Mouse (Mus musculus) gastrocnemius, adult 2 months (tissue): ENCODE measurements around the gene Fhad1. TPM values are rescaled to one million over a fixed set of nuclear protein-coding genes. Genes with fewer than 3 reads are reported as not detected.
A peak's percentile ranks its signal among the peaks of the same experiment; 100 is the strongest.

Experiments
- DNase-seq: peaks from one replicate; pipeline ENCODE4 v3.0.0; 2022
- H3K27ac ChIP-seq: fragments of 200-600 bp; 2 replicates; pipeline ENCODE4 v1.8.1; 2022; ENCODE audit warnings: mild to moderate bottlenecking
- H3K4me3 ChIP-seq: fragments of 200-600 bp; 2 replicates; pipeline ENCODE4 v1.8.1; 2022; ENCODE audit warnings: mild to moderate bottlenecking, moderate library complexity
- CTCF ChIP-seq: fragments of 200-600 bp; IDR thresholded peaks from 2 replicates; pipeline ENCODE4 v1.8.1; 2022; ENCODE audit warnings: antibody characterized with exemption, mild to moderate bottlenecking, moderate library complexity
- intact Hi-C: fragments of 180-260 bp; cut with DNase I; formaldehyde crosslinking; loops from one replicate; pipeline ENCODE4 v1.15.1; 2025
- total RNA-seq, 2 experiments: library from RNA; stranded (reverse); gene quantifications; 2 replicates each; pipeline ENCODE4 v1.2.3; 2021

Fhad1 gene
- total RNA-seq, 2 experiments from 2014 or later = not detected

DNA sequence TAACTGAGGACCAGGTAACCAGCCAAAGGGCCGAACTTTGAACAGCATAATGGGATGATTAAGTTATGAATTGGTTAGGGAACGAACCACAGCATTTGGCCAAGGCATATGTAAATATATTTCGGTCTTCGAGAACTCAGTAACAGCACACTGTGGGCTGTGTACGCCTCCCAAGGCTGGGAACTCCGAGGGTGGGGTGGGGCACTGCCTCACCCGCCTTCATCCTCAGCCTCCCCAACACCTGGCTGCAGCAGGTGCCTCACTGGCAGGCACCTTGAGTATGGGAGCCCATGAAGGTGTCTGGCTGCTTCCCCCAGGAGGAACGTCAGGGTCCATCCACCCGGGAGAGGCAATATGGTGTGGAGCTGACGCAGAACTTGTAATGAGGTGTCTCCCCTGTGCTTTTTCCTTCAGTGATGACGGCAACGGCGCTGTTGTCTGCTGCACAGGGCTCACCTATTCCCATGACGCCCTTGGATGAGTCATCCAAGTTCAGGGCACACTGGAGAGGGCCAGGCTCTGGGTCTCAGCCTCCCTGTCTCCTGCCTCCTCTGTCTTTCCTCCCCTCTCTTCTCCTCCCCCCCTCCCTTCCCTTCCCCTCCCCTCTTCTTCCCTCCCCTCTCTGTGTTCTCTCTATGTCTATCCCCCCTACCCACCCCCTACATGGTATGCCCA is 22.2 kb downstream of the Fhad1 start:
- DNase-seq = no peak
- intact Hi-C loops = no loop called here
- no peak for TF ChIP-seq CTCF
- no peak overlapping the region for H3K27ac ChIP-seq
- H3K4me3 ChIP-seq = no peak overlapping the region

DNA sequence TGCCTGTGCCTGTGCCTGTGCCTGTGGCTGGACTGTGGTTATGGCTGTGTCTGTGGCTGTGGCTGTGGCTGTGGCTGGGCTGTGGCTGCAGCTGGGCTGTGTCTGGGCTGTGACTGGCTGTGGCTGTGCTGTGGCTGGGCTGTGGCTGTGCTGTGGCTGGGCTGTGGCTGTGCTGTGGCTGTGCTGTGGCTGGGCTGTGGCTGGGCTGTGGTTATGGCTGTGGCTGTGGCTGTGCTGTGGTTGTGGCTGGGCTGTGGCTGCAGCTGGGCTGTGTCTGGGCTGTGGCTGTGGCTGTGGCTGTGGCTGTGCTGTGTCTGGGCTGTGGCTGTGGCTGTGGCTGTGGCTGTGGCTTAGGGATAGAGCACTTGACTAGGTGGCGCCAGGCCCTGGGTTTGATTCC is 26.7 kb downstream of the Fhad1 start:
- H3K27ac ChIP-seq = no peak overlapping the region
- intact Hi-C loops = no loop called here
- no peak for DNase-seq
- TF ChIP-seq CTCF = no peak
- no peak overlapping the region for H3K4me3 ChIP-seq

DNA sequence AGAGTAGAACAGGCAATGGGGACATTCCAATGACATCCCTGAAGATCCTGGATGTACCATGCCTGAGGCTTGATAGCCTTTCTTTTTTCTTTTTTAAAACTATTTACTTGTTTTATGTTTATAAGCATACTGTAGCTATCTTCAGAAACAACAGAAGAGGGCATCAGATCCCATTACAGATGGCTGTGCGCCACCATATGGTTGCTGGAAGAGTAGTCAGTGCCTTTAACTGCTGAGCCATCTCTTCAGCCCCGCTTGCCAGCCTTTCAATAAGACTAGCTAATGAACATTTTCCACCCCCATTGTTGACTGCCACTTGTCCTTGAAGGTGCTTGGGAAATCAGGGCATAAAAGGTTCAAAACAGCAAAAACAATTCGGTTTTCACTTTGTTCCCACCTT is 31.2 kb downstream of the Fhad1 start:
- H3K27ac ChIP-seq = no peak overlapping the region
- H3K4me3 ChIP-seq = no peak overlapping the region
- TF ChIP-seq CTCF = no peak
- intact Hi-C loops = no loop called here
- no peak for DNase-seq

DNA sequence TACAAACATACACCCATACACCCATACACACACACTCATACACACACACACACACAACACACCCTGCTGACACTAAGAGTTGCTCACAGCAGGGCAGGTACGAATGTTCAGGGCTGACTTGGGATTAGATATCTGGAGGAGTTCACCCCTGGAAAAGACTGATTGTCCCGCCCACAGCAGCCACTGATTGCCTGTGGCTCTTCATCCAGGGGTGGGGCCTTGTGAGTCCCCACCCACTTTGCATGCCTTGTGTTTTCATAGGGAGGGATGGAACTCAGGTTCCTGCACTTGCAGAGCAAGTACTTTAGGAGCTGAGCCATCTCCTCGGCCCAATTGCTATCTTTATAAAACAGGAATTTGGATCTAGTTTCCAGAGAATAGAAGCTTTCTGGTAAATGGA is 33.4 kb downstream of the Fhad1 start:
- DNase-seq = no peak
- H3K27ac ChIP-seq = no peak overlapping the region
- H3K4me3 ChIP-seq = no peak overlapping the region
- intact Hi-C loops = no loop called here
- TF ChIP-seq CTCF = no peak

DNA sequence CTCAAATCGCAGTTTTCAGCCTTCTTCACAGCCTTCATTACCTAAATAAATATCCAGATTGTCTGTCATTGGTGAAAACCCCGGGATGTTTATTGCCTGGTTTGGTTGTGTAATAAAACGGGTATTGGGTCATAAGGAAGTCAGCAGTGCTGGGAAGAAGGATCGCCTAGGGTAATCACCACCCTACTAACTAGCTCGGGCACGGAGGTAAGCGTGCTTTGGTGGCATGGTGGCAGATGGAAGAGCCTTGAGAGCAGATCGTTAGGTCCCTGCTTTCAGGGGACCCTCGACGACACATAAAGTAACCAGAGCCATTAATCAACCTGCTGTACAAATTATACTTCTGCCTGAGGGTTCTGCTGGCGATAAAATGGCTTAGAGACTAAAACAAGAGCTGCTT is 36.3 kb downstream of the Fhad1 start:
- DNase-seq = no peak
- Histone ChIP-seq H3K27ac (no peak overlapping the region), H3K4me3 (no peak overlapping the region)
- TF ChIP-seq CTCF = no peak
- intact Hi-C loops = no loop called here

DNA sequence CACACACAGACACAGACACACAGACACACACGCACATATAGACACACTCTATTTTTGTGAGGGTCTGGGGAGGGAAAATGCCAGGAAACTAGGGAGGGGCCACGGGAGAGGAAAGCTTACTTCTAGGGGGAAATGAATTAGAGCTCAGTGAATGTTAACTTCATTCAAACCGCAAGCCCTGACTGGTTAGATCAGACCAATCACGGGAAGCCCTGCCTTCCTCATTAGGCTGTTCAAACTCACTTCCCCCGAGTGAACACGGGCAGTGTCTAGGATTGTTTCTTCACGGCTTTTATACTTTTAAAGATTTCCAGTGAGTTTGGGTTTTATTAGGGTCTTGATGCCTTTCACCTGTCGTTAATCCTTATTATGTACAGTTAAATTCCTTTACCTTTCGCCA is 37.5 kb downstream of the Fhad1 start:
- no peak for TF ChIP-seq CTCF
- intact Hi-C loops = no loop called here
- Histone ChIP-seq H3K27ac (no peak overlapping the region), H3K4me3 (no peak overlapping the region)
- peak; percentile 2 for DNase-seq

DNA sequence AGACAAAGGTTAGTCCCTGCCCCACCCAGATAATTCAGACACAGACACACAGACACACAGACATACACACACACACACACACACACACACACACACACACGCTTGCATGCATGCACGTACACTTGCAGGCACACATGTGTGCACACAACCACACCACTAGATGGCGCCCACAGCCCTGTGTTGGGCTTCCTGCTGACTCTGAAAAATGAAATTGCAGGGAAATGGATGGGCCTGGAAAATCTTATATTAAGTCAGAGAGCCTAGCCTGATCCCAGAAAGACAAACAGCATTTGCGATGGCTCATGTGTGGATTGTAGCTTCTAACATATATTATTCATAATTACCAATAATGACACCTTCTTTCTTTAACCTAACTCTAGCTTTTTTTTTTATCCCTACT is 38.7 kb downstream of the Fhad1 start:
- peak; percentile 60 for TF ChIP-seq CTCF
- DNase-seq = peak; percentile 39
- no peak overlapping the region for H3K27ac ChIP-seq
- intact Hi-C loops = no loop called here
- no peak overlapping the region for H3K4me3 ChIP-seq

DNA sequence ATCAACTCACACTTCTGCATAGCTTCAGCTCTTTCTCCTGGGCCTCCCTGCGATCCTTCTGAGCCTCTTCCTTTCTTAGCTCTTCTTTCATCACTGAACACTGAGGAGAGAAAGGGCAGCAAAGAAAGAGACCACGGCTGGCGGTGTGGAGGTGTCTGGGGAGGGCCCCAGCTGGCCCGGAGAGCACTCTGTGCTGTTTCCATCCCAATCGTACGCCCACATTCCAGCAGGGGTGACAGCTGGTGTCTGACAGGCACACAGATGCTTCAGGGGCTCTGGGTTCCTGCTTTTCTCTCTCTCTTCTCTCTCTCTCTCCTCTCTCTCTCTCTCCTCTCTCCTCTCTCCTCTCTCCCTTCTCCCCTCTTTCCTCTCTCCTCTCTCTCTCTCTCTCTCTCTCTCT is 50.3 kb downstream of the Fhad1 start:
- H3K4me3 ChIP-seq = no peak overlapping the region
- TF ChIP-seq CTCF = no peak
- H3K27ac ChIP-seq = no peak overlapping the region
- no peak for DNase-seq
- intact Hi-C loops = no loop called here

DNA sequence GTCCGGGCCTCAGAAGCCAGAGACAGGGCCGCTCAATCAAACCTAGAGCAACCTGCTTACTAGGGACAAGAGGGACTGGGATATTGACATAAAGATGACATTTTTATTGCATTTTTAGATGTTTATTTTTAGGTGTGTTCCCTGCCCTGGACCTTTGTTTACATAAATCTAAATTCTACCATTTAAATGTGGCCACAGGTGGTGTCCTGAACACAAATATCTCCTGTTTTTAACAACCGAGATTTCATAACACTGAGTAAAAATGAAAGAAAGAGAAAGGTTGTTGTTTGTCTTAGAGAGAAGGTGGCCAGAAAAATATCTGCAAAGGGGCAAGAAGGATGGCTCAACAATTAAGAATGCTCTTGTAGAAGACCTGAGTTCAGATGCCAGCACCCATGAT is 51.0 kb downstream of the Fhad1 start:
- H3K4me3 ChIP-seq = no peak overlapping the region
- DNase-seq = no peak
- no peak for TF ChIP-seq CTCF
- intact Hi-C loops = no loop called here
- no peak overlapping the region for H3K27ac ChIP-seq

DNA sequence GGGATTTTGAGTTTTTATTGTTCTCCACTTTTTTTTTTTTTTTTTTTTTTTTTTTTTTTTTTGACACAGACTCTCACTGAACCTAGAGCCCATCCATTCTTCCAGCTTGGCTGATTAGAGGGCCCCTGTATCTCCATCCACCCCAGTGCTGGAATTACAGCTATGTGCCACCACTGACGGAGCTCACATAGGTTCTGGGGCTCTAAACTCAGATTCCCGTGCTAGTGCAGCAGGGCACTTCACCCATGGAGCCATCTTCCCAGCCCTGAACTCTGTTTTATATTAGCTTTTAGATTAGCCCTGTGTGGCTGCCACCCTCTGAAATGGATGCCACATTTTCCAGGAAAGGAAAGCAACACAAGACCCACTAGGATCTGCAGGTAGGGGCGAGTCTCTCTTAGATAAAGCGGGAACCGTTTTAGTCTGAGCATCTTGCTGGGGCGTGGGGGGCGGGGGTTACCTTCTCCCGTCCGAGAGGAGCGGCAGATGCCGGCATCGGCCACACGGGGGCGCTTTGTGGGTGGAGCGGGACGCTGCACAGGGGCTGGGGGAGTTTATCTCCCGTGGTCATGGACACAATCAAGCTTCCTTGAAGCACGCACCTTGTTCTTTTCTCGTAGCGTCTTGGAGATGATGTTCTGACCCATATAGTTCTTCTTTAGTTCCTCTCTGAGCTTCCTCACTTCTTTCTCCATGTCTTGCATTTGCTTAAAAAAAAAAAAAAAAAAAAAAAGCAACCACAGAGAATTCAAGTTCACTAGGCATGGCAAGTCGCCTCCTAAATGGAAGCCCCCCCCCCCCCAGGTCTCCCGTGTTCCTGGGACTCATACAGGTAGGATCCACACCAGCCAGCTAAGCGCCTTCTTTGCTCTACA is 51.8 kb downstream of the Fhad1 start:
- intact Hi-C loops = no loop called here
- Histone ChIP-seq H3K27ac (no peak overlapping the region), H3K4me3 (no peak overlapping the region)
- peak; percentile 80 for TF ChIP-seq CTCF
- peak; percentile 65 for DNase-seq

DNA sequence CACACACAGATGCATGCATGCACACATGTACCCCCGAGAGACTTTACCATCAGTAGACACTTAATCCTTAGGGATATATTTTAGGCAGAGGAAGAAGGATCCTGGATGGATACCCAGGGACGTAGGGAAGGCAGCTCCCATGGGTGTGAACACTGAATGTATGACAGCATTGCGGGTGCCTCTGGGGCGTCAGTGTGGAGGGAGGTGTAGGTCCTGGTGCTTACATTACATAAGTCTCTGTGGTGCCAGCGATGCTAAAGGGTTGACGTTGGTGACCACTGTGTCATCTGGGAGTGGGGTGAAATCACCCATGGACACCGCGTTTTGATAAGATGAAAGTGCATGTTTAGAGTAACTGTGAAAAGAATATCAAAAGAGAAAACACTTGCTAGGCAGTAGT is 54.8 kb downstream of the Fhad1 start:
- intact Hi-C loops = no loop called here
- H3K4me3 ChIP-seq = no peak overlapping the region

DNA sequence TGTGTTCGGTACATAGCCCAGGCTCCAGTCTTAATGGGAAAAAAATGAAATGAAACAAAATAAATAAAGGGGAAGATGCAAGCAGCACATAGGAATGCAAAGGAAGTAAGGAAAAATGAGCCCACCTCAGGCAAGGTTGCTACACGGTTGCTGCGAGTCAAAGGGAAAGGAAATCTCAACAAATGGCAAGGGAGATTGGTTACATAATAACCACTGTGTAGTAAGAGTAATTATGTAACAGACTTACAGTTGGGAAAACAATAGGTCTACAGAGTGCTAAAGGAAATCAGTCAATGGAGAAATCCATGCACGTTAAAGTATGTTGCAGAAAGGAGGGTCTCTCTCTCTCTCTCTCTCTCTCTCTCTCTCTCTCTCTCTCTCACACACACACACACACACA is 55.3 kb downstream of the Fhad1 start:
- TF ChIP-seq CTCF = no peak
- Histone ChIP-seq H3K27ac (no peak overlapping the region), H3K4me3 (no peak overlapping the region)
- intact Hi-C loops = loop anchor here (5.0 to 10.0 kb wide), 2 partner anchors 147 to 345 kb away; partner anchors contain the start of gene Tmem82
- DNase-seq = no peak

More for the DNA sequence above, 54.8 kb downstream of the Fhad1 start:
- no peak overlapping the region for H3K27ac ChIP-seq
- no peak for DNase-seq
- no peak for TF ChIP-seq CTCF

DNA sequence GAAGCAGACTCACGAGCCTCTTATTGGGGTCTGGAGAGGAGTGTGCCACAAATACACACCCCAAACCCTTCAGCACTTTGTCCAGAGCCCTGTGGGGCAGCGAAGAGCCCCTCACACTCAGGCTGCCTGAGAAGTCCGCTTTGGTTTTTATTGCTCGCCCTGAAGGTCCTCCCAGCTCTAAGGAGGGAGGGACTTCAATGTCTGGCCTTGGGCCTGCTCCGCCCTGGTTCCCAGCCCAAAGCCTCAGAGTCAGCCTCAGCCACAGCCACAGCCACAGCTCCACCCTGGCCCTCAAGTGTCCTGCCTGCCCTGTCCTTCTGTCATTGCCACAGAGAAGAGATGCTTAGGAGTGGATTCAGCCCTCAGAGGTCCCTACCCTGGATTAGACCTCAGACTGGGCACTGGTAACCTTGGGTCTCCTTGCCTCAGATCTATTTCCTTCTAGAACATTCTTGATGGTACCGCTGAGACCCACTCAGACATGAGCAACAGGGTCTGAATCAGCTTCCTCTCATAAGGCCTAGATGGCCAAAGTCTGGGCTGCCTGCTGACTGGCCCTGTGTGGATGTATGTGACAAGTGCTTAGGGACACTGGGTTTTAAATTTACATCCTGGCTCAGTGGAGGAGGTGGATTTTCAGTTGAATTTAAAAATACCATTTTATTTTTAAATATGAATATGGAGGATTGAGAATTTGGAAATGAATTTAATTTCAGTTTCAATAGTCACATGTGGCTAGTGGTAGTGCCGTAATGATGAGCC is 56.1 kb downstream of the Fhad1 start:
- peak; percentile 59 for DNase-seq
- Histone ChIP-seq H3K27ac (peak overlapping the region; percentile 51), H3K4me3 (no peak overlapping the region)
- TF ChIP-seq CTCF = no peak
- intact Hi-C loops = loop anchor here (1.0 to 10.0 kb wide), 3 partner anchors 101 to 344 kb away; partner anchors contain the start of gene Tmem82
